26 mouse cellular contexts compared by ENCODE assay signal in the genomic region with DNA sequence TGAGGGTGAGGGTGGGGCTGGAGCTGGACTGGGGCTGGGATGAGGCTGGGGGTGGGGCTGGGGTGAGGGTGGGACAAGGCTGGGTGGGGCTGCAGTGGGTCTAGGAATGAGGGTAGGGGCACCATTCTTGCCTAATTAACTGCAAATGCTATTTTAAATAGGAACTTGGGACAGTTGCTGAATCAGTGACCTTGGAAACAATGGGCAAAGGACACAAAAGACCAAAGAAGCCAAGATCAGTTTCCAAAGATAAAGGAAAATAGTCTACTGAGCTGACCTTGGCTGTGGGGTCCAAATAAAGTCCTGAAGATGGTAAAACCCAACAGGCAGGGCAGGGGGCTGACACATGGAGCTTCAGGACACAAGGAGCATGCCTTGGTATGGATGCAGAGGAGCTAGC. TPM values are rescaled to one million over a fixed set of nuclear protein-coding genes. Genes with fewer than 3 reads are reported as not detected.
DNase-seq lines count a peak whose midpoint lies in the region; ATAC-seq and TF ChIP-seq lines count a peak whose summit lies in the region.
"Had no signal": no experiment of that assay in that cellular context is flagged by ENCODE, and none has a peak within 500 bp of the region (broad histone marks: within the 10 kb centered on the region; RNA-seq: fewer than 3 reads in every experiment).

No protein-coding gene starts in this region.

- DNase-seq in liver, adult 2 months (ENCODE audit: extremely low read depth, low read depth, low spot score): peak; percentile 33
- DNase-seq in R1 (ENCODE audit: low read depth, low spot score): peak; percentile 89
- DNase-seq in spleen, postnatal 10 days (ENCODE audit: low spot score in 2 of 2): no peak
- DNase-seq: adrenal gland, adult 8-10 months; B cell, adult 2 months; cerebellum, adult 9-10 months; cerebellum, postnatal 36 days; embryo, embryonic 11 days; heart, postnatal 36 days; kidney, adult 9 months; kidney, postnatal 10 days; liver, embryonic 13.5 days; lung, adult 18-20 months; midbrain, embryonic 14.5 days; thymus, postnatal 4 days had no signal

- TF ChIP-seq POLR2A in liver, adult 2 months (IDR thresholded peaks at IDR 0.05; ENCODE audit: extremely low read depth, insufficient read depth, low read length): no peak

- no peak for ATAC-seq in heart, embryonic 15.5 days (replicated peaks; ENCODE audit: insufficient number of reproducible peaks, insufficient read depth, low FRiP score, low read depth)
- no peak for ATAC-seq in heart, embryonic 11.5 days (replicated peaks; ENCODE audit: insufficient number of reproducible peaks, low FRiP score, low TSS enrichment)
- no peak for ATAC-seq in liver, embryonic 12.5 days
- ATAC-seq: activated CD4-positive, CD25-positive, alpha-beta regulatory T cell, adult 4 months; forebrain, embryonic 14.5 days; intestine, postnatal 0 days; lung, postnatal 0 days had no signal

- H3K36me3 ChIP-seq in heart, embryonic 15.5 days: 0 out of 2 replicates have a peak, but pooled peaks cover 6% of the 10 kb centered on the region
- H3K36me3 ChIP-seq in heart, embryonic 11.5 days (ENCODE audit: control insufficient read depth, insufficient read depth, low read length): no peaks in the 10 kb centered on the region
- no peaks in the 10 kb centered on the region for H3K36me3 ChIP-seq in liver, adult 2 months (ENCODE audit: control insufficient read depth, insufficient read depth, low read length)
- H3K36me3 ChIP-seq in liver, embryonic 12.5 days: no peaks in the 10 kb centered on the region
- H3K36me3 ChIP-seq: liver, embryonic 13.5 days had no signal

- no peak overlapping the region for H3K9ac ChIP-seq in heart, embryonic 15.5 days
- no peak overlapping the region for H3K9ac ChIP-seq in heart, embryonic 11.5 days (ENCODE audit: low read depth, low read length)
- no peak overlapping the region for H3K9ac ChIP-seq in liver, adult 2 months (ENCODE audit: low read depth, low read length)
- H3K9ac ChIP-seq in liver, embryonic 12.5 days: no peak overlapping the region
- H3K9ac ChIP-seq: embryonic facial prominence, embryonic 12.5 days; hindbrain, embryonic 14.5 days; limb, embryonic 13.5 days; liver, embryonic 13.5 days had no signal

- no peak overlapping the region for H3K4me3 ChIP-seq in heart, embryonic 15.5 days
- H3K4me3 ChIP-seq in heart, embryonic 11.5 days (ENCODE audit: low read depth, low read length): no peak overlapping the region
- H3K4me3 ChIP-seq in liver, adult 2 months (ENCODE audit: insufficient read depth, low read depth, low read length): no peak overlapping the region
- H3K4me3 ChIP-seq in liver, embryonic 12.5 days: no peak overlapping the region
- H3K4me3 ChIP-seq: embryonic facial prominence, embryonic 12.5 days; limb, embryonic 13.5 days; liver, embryonic 13.5 days had no signal

- H3K27me3 ChIP-seq in heart, embryonic 15.5 days: no peaks in the 10 kb centered on the region
- H3K27me3 ChIP-seq in heart, embryonic 11.5 days (ENCODE audit: control insufficient read depth, insufficient read depth, low read length): no peaks in the 10 kb centered on the region
- H3K27me3 ChIP-seq in liver, adult 2 months (ENCODE audit: control insufficient read depth, insufficient read depth, low read length): no peaks in the 10 kb centered on the region
- no peaks in the 10 kb centered on the region for H3K27me3 ChIP-seq in liver, embryonic 12.5 days (replicated peaks)
- H3K27me3 ChIP-seq: embryonic facial prominence, embryonic 12.5 days; limb, embryonic 13.5 days; liver, embryonic 13.5 days had no signal

- H3K4me1 ChIP-seq in heart, embryonic 15.5 days (replicated peaks): peaks cover 50% of the 10 kb centered on the region
- peaks cover 5% of the 10 kb centered on the region for H3K4me1 ChIP-seq in heart, embryonic 11.5 days (ENCODE audit: control insufficient read depth, insufficient read depth, low read length)
- H3K4me1 ChIP-seq in liver, adult 2 months (ENCODE audit: control insufficient read depth, insufficient read depth, low read length): no peaks in the 10 kb centered on the region
- H3K4me1 ChIP-seq in liver, embryonic 12.5 days: no peaks in the 10 kb centered on the region
- H3K4me1 ChIP-seq: embryonic facial prominence, embryonic 12.5 days; liver, embryonic 13.5 days had no signal

- no peaks in the 10 kb centered on the region for H3K79me2 ChIP-seq in liver, adult 2 months (ENCODE audit: control insufficient read depth, insufficient read depth, low read length)

- H3K27ac ChIP-seq in heart, embryonic 15.5 days: peak overlapping the region; percentile 34; the same call in 1 of the 2 replicates
- no peak overlapping the region for H3K27ac ChIP-seq in heart, embryonic 11.5 days (ENCODE audit: low read depth, low read length)
- no peak overlapping the region for H3K27ac ChIP-seq in liver, adult 2 months (replicated peaks; ENCODE audit: insufficient read depth, low read depth, low read length)
- H3K27ac ChIP-seq in liver, embryonic 12.5 days: no peak overlapping the region
- H3K27ac ChIP-seq: embryonic facial prominence, embryonic 12.5 days; hindbrain, embryonic 14.5 days; limb, embryonic 13.5 days; liver, embryonic 13.5 days; macrophage had no signal

- H3K4me2 ChIP-seq in heart, embryonic 15.5 days: no peak overlapping the region
- H3K4me2 ChIP-seq in heart, embryonic 11.5 days: no peak overlapping the region
- H3K4me2 ChIP-seq in liver, embryonic 12.5 days: no peak overlapping the region
- H3K4me2 ChIP-seq: embryonic facial prominence, embryonic 12.5 days; hindbrain, embryonic 14.5 days; limb, embryonic 13.5 days; liver, embryonic 13.5 days had no signal

- TF ChIP-seq CTCF in liver, adult 2 months (IDR thresholded peaks at IDR 0.05; ENCODE audit: low read depth, low read length): no peak

- H3K9me3 ChIP-seq in heart, embryonic 15.5 days (replicated peaks): no peaks in the 10 kb centered on the region
- H3K9me3 ChIP-seq in heart, embryonic 11.5 days (replicated peaks; ENCODE audit: control insufficient read depth, low read length): no peaks in the 10 kb centered on the region
- no peaks in the 10 kb centered on the region for H3K9me3 ChIP-seq in liver, embryonic 12.5 days (replicated peaks)
- H3K9me3 ChIP-seq: embryonic facial prominence, embryonic 12.5 days; limb, embryonic 13.5 days; liver, embryonic 13.5 days had no signal

RNA-seq across cellular contexts. Expression of a gene that starts 22.0 kb away (rescaled TPM):
- polyA plus RNA-seq in heart, embryonic 15.5 days (2015; fragmentation: Nextera tagmentation; extraction: Ambion mirVana): 3.1 TPM in 2 replicates
- 2.4 and 3.0 TPM in 2 replicates for polyA plus RNA-seq in heart, embryonic 11.5 days (2014; fragmentation: Nextera tagmentation; extraction: Ambion mirVana)
- total RNA-seq in liver, adult 2 months (2014; rRNA removed): 0.65 and 0.87 TPM in 2 replicates
- 1.4 and 2.8 TPM in 2 replicates for polyA plus RNA-seq in liver, adult 2 months (2012; rRNA removed)
- 0.25 and 0.31 TPM in 2 replicates for polyA plus RNA-seq in liver, embryonic 12.5 days (2016; fragmentation: Nextera tagmentation; extraction: Ambion mirVana)
- polyA plus RNA-seq: activated CD4-positive, CD25-positive, alpha-beta regulatory T cell, adult 4 months had no signal

Comparison
In these comparisons a context has a peak if more than half of its experiments do, and no peak if none do; other contexts are left out.
1. DNase-seq: peak in liver, adult 2 months (single experiment) and R1 (single experiment); none in spleen, postnatal 10 days (0 of 2).